Mouse (Mus musculus) gastrocnemius, postnatal 10 days (tissue): ENCODE measurements around the gene Ttn. TPM values are rescaled to one million over a fixed set of nuclear protein-coding genes. Genes with fewer than 3 reads are reported as not detected.
A peak's percentile ranks its signal among the peaks of the same experiment; 100 is the strongest.
"Not testable (repeated sequence)": the region's sequence is repeated elsewhere in the genome, so short reads cannot be mapped to it uniquely, and the experiment has no call there.

Experiments
- DNase-seq: peaks from one replicate; pipeline ENCODE4 v3.0.0; 2021; ENCODE audit warnings: mixed read lengths
- long read RNA-seq, 2 experiments: library from polyadenylated mRNA; stranded (forward); transcript quantifications; one replicate each; pipeline ENCODE4 v2.0.0; 2021
- total RNA-seq, 2 experiments: library from RNA; stranded (reverse); gene quantifications; 2 replicates each; pipeline ENCODE4 v1.2.3; 2021

Gene Ttn
- 1,000 to 10,000 TPM; 3,966 to 4,807 TPM for total RNA-seq
- long read RNA-seq, experiment 1, partial matches to known transcripts = 200 of 266 reads
- long read RNA-seq, experiment 1, other reads (novel, unspliced or antisense) = 63 of 266 reads
- long read RNA-seq, experiment 2, partial matches to known transcripts = 184 of 317 reads
- long read RNA-seq, experiment 2, other reads (novel, unspliced or antisense) = 133 of 317 reads

DNA sequence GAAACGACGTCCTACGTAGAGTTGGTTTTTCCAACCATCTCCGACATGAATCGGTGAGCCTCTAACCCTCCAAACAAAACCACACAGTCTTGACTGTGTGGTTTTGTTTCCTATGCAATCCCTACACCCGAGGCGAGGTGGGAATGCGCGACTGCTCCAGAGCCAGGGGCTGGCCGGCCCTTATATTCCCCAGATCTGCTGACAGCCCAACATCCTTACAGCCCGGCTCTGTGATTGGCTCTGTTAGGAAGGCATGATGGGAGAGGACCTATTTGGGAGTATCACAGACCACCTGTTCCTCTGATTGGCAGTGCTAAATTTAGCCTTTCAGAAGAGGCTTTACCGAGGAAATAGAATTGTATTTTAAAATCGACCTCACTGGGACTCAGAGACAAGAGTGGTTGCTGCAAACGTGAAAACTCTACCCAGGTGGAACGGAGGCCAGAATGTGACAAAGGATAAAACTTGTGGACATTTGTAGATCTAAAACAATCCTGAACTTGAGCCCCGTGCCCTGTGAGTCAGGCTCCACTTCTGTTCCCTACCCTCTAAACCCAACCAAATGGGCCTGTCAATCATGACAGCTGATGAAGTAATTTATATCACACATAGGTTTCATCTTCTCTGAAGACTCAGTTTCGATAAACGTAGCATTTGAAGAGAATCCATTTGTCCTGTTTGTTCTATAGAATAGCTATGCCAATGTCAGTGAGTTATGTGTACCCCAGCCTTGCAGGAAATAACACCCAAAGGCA lies at the start of gene Ttn:
Ttn (minus strand) TSS at position 157 of the 755 bp plus-strand sequence.
- DNase-seq = peak; percentile 71

DNA sequence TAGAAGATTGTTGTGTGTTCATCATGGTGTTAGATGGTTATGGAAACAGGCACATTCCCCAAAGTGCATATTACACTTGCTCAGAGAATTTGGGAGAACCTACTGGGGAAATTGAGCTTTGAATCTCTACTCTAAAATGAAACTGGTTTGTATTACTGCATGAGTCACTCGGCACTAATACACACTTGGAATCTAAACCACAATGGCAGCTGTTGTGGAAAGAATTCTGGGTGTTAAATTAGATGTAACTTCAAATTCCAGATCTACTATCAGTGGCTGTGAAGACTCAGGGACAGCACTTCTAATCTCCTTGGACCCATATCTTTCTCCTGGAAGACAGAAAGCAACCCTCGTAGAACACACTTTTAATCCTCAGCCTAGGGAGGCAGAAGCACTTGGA lies 38.3 kb upstream of the Ttn start:
- DNase-seq = no peak

DNA sequence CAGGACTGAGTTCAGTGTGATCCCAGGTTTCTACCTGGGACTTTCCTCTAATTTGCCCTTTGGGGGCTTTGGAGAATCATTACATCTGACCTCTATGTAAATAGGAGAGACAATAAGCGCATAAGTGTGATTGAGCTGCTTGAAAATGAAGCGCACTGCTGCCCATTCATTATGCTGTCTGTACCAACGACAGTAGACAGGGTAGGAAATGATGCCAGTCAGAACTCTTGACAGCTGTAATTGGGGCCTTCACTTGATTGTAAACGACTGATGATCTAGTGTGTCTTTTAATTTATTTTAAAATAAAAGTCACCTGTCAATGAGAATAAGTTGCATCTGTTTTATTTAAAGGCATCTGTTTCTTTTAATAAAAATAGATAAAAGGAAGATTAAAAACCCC lies 35.4 kb upstream of the Ttn start:
- no peak for DNase-seq

DNA sequence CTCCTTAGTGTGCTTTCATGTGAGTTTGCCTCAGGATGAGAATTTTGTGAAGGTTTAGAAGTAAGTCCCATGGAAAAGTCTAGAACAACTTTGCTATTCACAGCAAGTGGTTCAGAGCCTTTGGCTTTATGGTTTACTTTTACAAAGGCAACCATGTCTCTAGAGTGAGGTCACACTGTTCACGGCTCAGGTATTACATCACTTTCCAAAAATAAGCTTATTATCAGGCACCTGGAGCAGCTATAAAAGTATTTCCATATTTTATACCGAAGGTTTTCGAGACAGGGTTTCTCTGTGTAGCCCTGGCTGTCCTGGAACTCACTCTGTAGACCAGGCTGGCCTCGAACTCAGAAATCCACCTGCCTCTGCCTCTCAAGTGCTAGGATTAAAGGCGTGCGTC lies 31.1 kb upstream of the Ttn start:
- not testable (repeated sequence) for DNase-seq

DNA sequence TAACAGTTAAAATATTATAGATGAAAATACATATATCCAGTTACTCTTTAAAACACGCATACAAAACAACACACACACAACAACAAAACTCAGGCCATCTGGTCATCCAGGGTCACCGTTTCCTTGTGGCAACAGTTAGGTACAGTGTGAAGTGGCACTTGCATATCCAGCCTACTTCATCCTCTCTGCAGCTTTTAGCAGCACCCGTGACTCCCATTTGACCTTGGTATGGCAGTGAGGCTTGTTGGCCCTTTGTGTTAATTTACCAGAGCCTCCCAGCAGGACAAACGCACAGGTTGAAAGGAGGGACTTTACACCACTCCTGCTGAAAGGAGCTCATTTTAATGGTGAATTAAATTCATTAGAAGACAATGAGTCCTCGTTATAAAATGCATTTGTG lies 29.6 kb upstream of the Ttn start:
- DNase-seq = no peak

DNA sequence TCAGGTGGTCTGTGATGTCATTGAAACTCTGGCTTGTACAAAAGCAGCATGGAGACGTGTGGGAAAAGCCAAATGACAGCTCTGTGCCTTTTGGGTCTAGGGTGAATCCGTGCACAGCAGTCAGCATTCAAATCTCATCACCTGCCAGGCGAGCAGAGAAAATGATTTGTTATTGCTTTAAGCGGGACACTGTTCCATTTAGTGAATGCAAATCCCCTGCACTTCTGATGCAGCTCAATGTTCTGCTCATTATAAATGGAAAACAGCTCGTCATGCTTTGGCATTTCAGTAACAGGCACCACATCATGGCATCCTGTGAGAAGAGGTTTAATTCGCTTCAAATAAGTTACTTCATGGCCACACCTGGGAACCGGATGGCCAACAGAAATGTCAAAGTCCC lies 24.7 kb upstream of the Ttn start:
- DNase-seq = no peak

DNA sequence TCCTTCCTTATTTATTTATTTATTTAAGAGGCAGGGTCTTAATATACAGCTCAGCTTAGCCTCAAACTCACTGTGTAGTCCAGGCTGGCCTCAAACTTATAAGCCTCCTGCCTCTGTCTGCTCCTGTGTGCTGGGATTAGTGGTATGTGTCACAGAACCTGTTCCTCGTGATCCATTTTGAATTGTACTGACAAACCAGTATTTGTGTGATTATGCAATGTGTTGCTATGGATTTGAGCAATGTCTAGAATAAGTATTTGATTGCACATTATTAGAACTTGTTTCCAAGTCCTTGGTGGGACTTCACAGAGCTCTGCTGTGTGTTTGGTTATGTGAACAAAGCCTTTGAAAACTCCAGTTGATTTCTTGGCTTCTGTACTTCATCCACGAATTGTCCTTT lies 20.8 kb upstream of the Ttn start:
- no peak for DNase-seq

DNA sequence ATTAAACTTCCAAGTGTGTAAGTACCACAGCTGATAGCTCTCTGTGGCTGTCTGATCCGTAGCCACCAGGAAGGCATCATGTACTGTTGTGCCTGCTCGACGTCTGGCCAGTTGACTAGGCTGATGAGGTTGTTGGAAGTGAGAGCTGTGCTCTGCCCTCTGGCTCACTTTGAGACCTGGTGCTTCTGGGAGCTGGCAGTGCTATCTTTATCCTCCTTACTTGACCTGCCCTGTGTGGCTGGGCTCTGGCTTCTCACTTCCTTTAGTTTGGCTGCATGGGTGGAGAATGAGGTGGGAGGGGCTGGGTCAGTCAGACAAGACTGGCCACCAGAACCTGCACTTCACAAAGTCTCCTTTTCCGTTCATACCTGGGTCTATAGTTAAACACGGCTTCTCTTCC lies 16.0 kb upstream of the Ttn start:
- DNase-seq = no peak

DNA sequence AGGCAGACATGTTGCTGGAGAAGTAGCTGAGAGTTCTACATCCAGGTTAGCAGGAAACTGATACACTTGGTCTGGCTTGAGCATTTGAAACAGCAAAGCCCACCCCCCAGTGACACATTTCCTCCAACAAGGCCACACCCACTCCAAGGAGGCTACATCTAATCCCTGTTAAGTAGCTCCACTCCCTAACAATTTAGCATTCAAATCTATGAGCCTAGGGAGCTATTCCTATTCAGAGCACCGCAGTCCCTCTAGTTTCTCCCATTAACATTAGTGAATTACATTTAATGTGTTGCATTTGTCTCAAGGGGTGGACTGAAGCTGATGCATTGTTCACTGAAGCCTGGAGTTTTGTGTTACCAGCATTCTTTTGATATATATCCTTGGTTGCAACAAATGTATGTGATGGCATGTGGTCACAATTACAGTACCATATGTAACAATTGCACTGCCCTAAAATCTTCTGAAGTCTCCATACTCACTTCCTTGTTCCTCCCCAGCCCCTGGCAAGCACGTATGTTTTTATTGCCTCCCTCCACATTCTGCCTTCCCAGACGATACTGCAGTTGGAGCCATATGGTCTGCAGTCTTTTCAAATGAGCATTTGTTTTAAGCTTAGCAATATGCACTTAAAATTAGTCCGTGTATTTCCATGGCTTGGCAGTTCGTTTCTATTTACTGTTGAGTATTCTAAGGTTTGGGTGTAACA lies 10.3 kb upstream of the Ttn start:
- no peak for DNase-seq

DNA sequence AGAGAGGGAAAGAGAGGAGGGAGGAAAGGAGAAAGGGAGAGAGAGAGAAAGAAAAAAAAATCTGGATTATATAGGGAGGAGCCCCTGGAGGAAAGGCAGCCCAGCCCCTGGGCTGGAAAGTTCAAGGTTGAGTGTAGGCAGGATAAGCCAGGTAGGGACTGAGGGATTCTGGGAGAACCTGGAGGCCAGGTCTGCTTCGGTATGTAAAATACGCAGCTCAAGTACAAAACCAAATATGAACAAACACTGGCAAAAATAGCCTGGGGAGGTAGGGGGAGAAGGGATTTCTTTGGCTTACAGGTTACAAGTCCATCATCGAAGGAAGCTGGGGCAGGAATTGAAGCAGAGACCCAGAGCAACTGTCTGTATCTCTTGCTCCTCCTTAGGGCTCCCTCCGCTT lies 5.0 kb upstream of the Ttn start:
- no peak for DNase-seq

DNA sequence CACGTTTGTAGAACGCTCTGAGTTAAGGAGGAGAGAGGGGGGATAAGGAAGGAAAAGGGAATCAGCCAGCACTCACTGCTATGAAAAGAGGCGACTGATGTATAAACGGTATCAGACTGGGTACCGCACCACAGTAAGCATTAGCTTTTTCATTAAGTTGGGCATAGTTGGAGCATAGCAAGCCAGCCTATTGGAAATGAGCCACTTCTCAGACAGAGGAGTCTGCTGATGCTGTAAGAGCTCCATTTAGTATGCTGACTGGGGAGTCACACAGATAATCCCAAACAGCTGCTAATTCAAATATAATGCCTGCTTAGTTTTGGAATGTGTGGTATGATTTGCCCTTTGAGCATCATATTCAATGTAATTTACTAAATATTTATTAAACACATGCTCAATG lies 2.0 kb upstream of the Ttn start:
- no peak for DNase-seq

DNA sequence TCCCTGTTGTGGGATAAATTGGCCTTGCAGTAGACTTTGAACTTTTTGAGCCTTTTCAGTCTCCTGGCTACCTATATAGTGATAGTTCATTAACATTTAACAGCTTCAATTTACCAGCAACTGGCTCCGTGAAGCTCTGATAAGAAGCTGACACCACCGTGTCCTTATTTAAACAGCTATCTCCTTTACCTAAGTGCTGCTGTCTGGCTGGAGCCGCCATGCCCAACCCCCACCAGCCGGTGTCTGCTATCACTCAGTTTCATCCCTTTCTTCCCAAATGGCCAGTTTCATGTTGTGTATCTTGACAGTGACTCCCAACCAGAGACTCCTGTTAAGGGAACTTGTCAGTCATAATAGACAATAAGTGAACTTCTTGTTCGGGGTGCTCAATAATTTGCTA lies 1.3 kb upstream of the Ttn start:
- no peak for DNase-seq

DNA sequence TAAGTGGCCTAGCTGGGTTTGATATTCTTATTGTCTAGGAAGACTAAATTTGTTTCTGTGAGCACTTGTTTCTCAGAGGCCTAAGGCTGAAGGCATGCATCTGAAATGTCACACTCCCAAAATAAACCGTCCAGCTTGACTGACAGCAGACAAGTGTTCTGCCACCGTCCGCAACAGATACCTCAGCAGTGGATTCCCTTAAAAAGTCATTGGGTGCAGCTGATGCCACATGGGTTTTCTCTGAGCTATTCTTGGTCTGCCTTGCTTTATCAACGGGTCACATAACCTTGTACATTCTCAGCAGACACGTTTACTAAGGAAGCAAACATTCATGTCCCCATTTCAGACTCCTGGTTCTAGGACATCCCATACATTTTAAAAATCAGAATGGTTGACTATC lies 630 bp downstream of the Ttn start:
- no peak for DNase-seq

DNA sequence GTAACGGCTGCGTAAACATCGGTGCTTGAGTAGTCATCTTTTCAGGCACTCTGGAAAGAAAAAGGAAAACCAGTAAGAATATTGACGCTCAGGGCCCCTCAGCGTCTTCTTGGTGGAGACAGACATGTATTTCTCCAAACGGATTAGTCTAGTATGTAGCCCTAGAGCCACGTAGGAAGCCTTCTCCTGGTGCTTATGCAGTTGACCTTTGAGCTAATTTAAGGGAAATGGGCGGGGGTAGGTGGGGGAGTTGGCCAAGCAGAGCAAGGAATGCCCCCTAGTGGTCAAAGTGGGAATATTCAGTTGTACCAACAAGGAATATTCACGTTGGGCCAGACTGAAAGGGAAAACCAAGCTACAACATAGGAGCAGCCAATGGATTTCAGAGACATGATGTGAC lies 2.2 kb downstream of the Ttn start:
- DNase-seq = no peak

DNA sequence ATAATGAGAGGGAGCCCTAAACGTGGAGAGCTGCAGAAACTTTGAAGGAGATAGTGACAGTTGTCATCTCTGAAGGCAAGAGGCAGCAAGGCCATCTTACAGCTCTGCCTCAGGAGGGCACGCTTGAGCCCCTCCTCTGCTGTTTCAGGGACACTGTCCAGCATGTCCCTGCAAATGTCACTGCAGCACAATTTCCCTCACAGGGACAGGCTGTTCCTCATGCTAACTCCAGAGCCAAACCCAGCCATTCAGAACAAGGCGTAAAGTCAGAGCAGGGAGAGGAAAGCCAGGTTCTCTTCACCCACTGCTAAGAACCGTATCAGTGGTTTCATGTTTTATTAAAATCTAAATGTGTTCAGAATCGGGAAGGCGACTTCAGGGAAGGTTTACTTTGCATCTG lies 4.7 kb downstream of the Ttn start:
- no peak for DNase-seq

DNA sequence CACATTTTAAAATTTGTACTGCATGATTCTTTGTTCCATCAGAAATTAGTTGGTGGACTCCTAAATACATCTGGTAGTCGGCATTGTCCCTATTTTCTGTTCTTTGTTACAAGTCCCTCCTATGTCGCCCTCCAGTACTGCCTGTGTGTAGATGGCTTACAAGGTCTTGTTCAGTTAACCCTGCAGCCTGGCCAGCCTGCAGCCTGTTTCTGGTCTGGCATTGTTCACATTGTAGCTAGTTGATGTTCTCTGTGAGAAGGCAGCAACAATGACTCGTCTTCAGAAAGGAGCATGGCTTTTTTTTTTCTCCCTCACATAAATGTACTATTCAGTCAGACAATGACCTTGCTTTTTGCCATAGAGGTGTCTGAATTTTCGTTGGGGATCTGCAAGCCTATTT lies 10.3 kb downstream of the Ttn start:
- DNase-seq = no peak

DNA sequence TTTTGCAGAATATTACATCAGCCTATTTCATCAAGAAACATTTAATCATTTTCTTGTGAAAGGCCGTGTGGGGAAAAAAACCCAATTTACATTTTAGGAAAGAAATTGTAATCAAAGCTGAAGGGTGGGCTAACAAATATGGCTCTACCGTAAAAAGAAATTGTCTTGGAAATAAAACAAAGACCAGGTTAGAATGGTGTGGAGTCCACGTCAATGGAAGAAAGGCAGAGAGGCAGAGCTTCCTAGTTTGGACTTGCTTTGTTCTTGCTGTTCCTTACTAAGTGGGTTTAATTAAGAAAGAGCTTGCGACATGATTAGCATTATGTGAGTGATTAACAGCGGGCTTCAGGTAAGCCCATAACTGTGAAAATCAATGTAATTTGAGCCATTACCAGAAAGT lies 11.3 kb downstream of the Ttn start:
- DNase-seq = no peak

DNA sequence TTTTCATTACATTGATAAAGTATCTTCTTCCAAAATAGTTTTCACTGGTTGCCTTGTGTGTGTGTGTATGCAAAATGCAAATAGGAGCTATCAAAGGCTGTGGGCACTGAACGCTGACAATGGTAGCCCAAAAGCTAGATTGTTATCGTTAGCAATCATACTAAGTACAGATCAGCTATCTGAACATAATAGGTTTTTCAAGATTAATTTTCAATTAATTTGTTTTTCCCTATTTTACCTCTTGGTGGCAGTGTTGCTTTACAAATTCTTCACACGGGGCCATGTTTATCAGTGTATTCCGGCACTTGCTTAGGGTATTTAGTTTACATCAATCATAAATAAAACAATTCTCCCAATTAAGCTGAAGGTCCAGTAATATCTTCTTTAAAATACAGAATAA lies 11.7 kb downstream of the Ttn start:
- DNase-seq = no peak

DNA sequence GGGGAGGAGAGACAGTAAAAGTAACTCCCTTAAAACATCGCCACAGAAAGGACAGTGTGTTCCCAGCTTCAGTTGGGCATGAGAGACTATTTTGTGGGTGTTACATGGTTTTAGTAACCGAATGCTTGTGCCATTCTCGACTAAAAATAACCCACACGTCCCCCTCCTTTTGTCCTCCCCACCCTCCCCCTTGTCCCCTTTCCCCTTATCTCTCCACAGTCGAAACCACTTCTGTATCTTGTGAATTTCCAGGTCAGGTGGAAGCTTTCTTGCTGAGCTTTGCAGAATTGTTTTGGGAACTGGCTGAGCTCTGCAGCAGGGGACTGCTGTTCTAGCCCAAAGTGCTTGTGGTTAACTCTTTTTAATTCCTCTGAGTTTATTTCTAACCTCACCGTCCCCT lies 12.1 kb downstream of the Ttn start:
- no peak for DNase-seq

DNA sequence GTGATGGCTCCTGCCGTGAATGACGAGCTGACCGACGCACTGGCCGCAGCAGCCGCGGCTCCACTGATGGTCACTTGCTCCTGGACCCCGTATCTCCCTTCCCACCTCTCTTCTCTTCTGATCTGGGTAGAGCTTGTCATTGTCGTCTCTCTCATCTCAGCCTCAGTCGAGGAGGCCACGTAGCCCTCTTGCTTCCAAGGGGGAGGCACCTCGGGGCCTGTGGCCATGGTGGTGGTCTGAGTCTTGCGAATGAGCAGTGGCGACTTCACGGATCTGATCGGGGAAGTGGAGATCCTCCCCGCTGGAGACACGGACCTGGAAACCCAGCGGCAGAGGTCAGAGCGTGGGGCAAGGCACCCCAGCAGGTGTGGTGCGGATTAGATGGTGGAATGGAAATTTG lies 12.7 kb downstream of the Ttn start:
- DNase-seq = no peak

DNA sequence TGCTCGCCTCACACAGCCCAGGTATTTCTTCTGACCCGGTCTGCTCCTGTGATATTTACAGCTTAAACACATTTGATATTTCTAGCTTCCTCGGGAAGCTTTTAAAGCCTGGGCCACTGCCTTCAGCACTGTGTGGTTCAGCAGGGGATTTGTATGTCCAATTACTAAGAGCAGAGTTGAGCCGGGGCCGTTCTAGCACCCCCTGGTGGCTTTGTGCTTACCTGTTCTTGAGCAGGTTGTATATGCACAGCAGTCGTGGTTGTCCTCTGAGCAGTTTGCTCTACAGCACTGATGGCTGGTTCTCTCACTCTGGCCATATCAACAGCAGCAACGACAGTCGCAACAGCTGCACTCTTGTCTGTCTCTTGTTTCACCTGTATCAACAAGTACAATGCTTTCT lies 13.4 kb downstream of the Ttn start:
- peak; percentile 75 for DNase-seq

DNA sequence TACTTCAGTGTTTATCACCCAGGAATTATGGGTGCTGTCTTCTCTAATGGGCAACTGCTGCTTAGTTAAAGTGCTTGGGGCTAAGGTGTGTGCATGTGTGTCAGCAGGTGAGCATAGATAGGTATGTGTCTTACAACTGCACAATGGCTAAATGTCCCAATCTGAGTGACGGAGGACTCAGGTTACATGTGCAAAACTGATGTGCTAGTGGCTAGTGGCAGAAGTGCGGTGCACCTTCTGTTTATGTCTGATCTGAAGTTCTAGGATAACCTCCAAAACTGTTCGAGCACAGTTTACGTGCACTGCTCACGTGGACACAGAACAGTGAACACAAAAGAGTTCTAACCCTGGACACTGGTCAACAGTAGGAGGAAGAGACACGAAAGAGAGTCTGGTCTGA lies 15.8 kb downstream of the Ttn start:
- no peak for DNase-seq

DNA sequence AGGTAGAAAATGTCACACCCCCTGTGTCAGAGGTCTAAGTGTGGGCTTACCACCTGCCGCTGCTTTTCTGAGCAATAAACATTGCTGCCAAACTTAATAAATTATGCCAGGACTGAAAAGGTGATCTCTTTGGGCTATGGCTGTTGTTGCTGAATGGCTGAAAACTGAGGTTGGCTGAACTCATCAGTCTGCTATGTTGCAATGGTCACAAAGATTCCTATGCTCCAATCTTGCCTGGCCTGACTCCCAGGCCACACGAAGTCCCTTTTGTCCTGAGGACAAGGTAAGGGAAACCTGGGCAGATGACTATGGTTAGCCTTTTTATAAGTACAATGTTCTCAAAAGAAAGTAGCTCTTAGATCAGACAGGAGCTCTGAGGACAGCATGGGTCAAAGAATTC lies 16.3 kb downstream of the Ttn start:
- no peak for DNase-seq

DNA sequence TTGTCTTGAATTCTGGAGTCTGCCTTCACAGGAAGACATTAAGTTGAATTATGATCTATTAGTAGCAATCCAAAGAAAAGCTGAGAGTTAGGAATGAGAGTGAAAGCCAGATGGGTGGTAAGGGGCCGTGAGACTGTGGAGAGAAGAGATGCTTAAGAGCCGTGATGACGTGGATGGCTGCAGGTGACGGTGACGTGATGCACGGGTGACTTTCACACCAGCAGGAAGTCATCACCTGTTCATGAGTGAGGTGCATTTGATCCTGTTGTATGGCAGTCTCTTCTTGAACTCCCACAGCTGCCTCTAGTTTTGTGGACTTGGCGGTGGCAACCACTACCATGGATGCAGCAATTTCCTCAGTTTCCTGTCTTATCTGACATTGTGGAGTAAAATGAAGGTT lies 16.8 kb downstream of the Ttn start:
- DNase-seq = no peak
